Mouse (Mus musculus) naive thymus-derived CD4-positive, alpha-beta T cell, adult 2 months (primary cell): ENCODE results near the gene Cdon.

Experiments
- DNase-seq: peaks from one replicate; pipeline ENCODE4 v3.0.0-alpha.2; 2011; ENCODE audit warnings: low read depth

Gene Cdon

DNA sequence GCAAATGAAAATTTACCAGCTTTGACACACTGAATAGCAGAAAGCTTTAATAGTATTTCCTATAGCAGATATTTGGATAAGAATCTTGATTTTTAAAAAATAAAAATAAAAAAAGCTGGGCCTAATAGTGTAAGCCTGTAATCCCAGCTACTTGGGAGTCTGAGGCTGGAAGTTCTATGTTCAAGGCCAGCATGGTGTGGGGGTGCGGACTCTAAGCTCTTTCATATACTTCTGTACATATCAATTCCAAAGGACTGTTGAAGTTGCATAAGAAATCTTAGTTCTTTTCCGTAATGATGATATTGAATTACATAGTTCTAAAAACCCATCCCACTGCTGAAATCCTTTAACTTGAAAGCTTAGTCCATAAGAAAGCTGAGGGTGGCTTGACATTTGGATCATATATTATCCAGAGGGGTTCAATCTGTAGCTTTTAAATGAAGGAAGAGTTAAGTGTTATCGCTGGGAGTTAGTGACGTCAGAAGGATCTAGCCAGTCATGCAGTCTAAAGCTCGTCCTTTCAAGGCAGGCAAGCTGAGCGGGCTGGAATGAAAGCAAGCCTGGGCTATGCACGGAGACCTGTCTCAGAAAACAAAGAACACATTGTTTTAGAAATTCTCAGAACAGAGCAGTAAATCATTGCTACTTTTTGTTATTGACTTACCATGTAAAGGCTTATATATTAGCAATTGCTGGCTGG is 72.3 kb downstream of the Cdon start:
- DNase-seq = no peak

GRCm38 (mm10) chr9:35493733-35494092 is 72.8 kb downstream of the Cdon start:
- no peak for DNase-seq

- DNase-seq = no peak
Measured at GRCm38 (mm10) chr9:35494937-35495336, 74.0 kb downstream of the Cdon start.

DNA sequence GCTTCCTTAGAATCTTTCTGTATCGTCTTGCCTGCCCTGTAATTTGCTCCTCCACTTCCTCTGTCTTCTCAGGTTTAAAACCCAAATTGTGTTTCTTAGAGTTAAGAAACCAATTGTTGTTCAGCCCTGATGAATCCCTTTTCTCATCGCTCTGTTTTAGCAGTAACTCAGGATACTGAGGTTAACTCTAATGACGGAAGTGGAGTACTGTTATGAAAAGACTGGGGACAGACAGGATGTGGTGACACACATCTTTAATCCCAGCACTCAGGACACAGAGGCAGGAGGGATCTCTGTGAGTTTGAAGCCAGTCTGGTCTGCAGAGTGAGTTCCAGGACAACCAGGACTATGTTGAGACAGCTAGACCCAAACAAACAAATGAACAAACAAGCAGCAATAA is 74.5 kb downstream of the Cdon start:
- peak; percentile 57 for DNase-seq

DNA sequence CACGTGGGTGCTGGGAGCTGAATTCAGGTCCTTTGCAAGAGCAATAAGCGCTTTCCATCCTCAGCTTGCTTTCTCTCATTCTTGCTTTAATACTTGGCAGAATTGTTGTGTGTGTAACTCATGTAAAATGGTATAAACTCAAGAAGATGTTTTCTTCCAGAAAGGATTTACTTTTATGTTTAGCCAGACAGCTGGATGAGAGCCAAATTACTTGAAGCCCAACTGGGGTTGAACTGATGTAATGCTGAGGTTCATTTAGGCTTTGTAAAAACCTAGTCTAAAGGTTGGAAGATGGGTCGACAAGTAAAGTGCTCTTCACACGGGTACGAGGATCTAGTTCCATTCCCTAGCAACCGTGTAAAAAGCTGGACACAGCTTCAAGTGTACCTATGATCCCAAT is 79.0 kb downstream of the Cdon start:
- no peak for DNase-seq

GRCm38 (mm10) chr9:35502361-35503000 is 81.6 kb downstream of the Cdon start:
- no peak for DNase-seq

GRCm38 (mm10) chr9:35508234-35508633 is 87.3 kb downstream of the Cdon start:
- no peak for DNase-seq

- DNase-seq = no peak
Measured at GRCm38 (mm10) chr9:35513900-35514299, 93.0 kb downstream of the Cdon start.

DNA sequence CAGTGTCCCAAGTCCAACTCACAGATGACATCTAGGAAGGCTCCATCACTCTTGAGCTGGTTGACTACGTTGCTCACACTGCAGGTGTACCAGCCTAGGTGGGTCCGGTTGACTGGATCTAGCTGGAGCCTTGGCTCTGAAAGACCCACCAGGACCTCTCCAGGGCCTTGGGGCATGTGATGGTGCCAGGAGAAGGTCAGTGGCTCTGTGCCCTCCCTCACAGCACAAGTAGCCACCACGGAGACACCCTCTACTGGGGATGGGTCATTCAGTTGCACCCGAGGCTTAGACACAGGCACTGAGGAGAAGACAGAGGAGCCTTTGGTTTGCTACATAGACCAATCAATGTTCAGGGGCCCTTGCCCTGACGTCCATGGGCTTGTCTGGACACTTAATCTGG is 95.3 kb downstream of the Cdon start:
- no peak for DNase-seq

GRCm38 (mm10) chr9:35516711-35517110 is 95.8 kb downstream of the Cdon start:
- no peak for DNase-seq

GRCm38 (mm10) chr9:35518169-35518568 is 97.2 kb downstream of the Cdon start, which contains the start of gene Gm1113:
TSS of gene Gm1113 (minus strand) at chr9:35518269.
- DNase-seq = no peak

GRCm38 (mm10) chr9:35520631-35521348 is 99.9 kb downstream of the Cdon start:
- no peak for DNase-seq

GRCm38 (mm10) chr9:35522241-35522640 is 101.3 kb downstream of the Cdon start:
- DNase-seq = no peak

DNA sequence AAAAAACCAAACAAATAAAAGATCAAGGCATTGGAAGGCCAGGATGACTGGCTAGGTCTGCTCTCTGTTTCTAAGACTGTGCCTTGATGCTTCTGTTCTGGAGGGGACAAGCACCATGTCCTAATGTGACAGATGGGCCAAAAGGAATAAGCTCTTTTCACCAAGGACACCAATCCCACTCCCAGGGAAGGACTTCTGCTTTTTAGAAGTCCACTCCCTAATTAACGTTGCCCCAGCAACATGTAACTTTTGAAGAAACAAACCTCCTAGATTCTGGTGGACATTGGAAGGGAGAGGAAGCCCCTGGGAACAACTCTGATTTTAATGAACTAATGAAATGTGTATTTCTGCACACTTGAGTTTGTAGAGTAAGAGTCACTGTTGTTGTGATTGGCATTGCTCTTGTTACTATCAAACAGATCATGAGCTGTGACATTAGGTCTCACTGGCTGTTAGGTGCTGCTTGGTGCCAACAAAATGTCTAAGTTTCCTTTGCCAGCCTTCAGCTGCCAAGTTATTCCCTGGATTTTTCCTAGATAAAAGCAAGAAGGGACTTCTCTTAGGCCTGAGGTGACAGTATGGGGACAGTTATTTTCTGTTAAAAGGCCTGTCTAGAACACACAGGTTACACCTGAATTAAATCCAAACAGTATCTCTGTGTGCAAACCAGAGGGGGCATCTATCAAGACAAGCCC is 102.0 kb downstream of the Cdon start:
- DNase-seq = no peak

- DNase-seq = no peak
Measured at GRCm38 (mm10) chr9:35523541-35523940, 102.6 kb downstream of the Cdon start.

DNA sequence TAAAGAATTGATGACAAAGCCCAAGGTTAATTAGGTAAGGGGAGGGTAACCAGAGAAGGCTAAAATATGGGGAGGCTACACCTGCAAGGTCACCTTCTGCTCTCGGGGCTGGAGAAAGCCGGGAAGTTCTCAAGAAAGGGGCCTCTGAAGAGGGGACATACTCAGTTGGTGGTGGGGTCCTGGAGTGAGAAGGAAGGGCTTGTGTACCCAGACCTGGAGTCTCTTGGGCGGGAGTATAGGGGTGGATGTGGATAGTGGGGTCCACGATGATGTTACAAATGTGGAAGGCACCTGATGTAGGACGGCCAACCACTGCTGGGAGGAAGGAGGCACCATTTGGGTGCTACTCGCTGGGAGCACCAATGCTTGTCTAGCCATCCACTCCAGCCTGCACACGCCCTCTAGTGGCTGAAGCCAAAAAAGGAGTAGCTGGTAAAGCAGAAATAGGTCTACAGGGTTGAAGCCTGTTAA is 103.0 kb downstream of the Cdon start:
- DNase-seq = peak; percentile 80

GRCm38 (mm10) chr9:35529141-35529540 is 108.2 kb downstream of the Cdon start:
- DNase-seq = no peak

DNA sequence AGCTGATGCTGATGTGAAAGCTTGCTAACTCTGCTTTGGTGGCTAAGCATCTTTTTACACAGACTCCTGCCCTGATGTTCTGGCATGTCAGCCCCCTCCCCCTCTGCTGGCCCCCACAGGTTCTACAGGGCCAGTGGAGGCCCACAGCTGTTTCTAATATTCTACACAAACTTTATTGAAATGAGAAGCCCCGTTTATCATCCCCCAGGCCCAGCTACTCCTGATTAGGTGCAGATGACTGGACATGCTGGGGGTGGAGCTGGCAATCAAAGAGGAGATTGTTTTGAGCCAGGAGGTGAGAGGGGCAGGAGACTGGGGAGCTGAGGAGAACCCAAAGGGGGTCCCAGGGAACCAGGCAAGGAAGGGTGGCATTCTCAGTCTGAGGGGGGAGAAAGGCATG is 108.9 kb downstream of the Cdon start:
- DNase-seq = no peak

GRCm38 (mm10) chr9:35533266-35533665 is 112.3 kb downstream of the Cdon start:
- DNase-seq = no peak

DNA sequence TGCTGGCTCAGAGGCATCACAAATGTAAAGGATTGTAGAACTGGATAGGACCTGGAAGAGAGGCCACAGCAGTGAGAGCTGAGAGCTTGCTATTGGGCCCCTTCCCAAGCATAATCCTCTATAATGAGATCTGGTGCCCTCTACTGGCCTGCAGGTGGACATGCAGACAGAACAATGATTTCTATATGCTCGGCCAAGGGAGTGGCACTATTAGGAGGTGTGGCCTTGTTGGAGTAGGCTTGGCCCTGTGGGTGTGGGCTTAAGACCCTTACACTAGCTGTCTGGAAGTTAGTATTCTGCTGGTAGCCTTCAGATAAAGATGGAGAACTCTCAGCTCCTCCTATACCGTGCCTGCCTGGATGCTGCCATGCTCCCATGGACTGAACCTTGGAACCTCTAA is 114.2 kb downstream of the Cdon start:
- peak; percentile 66 for DNase-seq

DNA sequence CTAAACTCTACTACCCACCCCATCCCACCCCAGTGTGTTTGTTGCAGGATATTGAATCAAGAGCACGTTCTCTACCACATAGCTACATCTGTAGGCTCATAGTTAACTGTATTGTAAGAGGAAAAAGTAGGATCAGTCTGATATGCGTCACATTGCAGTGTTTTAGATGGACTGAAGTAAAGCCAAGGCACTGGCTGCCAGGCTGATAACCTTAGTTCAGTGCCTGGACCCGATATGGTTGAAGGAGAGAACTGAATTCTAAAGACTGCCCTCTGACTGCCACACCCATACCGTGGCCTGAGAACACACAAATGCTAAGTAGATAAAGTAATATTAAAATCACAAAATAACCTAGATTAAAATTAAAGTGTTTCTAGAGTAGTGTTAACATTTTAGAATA is 114.9 kb downstream of the Cdon start:
- no peak for DNase-seq

DNA sequence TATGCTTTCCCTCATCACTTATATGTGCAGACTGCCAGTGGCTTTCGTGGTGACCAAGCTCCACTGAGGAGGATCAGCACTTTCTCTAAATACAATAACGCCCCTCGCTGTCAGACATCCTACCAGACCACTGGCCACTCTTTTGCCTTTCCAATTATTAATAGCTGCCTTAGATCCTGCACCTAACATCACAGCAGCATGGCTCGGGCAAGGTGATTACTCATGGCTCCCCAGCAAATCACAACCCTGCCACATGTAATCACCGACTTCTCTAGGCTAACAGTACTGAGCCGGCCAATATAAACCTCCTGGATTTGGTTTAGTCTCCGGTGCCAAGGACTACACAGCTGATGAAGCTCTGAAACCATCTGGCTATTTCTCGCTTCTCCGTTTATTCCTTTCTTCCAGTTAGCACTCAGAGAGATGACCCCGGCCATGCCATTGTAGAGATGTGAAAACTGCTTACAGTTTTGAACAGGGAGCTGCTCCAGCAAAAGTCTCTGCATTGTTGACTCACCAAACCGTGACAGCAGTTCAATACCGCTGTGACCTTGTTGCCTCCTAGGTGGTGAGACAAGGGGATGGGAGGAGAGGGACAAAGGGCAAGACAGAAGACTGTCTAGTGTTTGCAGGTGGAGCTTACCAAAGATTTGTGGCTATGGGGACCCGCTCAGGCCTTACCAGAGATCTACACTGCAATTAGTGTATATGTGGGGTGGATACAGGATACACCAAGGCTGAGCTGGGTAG is 118.2 kb downstream of the Cdon start:
- no peak for DNase-seq
